Mouse (Mus musculus) hindbrain, postnatal 0 days (tissue): ENCODE measurements around the gene F12. TPM values are rescaled to one million over a fixed set of nuclear protein-coding genes. Genes with fewer than 3 reads are reported as not detected.
A peak's percentile ranks its signal among the peaks of the same experiment; 100 is the strongest.

ENCODE experiments used
- ATAC-seq: fragments of 200-750 bp; cut with Nextera tagmentation; 2 replicates; pipeline ENCODE4 v1.8.0; 2017; ENCODE audit warnings: mild to moderate bottlenecking, moderate TSS enrichment, moderate library complexity
- DNase-seq: peaks from one replicate; pipeline ENCODE4 v3.0.0-alpha.2; 2015; ENCODE audit warnings: low spot score
- H3K27ac ChIP-seq: fragments of 300-500 bp; sonication (generic); 2 replicates; pipeline ENCODE4 v1.5.1; 2014; ENCODE audit warnings: mild to moderate bottlenecking
- H3K27me3 ChIP-seq: fragments of 300-500 bp; sonication (generic); 2 replicates; pipeline ENCODE4 v1.6.1; 2014; ENCODE audit warnings: low read length, mixed read lengths; ENCODE audit not compliant: insufficient read depth
- H3K36me3 ChIP-seq: fragments of 300-500 bp; sonication (generic); 2 replicates; pipeline ENCODE4 v1.6.1; 2014; ENCODE audit warnings: low read length, mixed read lengths; ENCODE audit not compliant: insufficient read depth
- H3K4me1 ChIP-seq: fragments of 300-500 bp; sonication (generic); 2 replicates; pipeline ENCODE4 v1.6.1; 2014; ENCODE audit warnings: antibody characterized with exemption, low read length, mixed read lengths; ENCODE audit not compliant: insufficient read depth
- H3K4me2 ChIP-seq: fragments of 300-500 bp; sonication (generic); 2 replicates; pipeline ENCODE4 v1.6.1; 2014; ENCODE audit warnings: low read depth, mild to moderate bottlenecking, low read length, moderate library complexity, mixed read lengths
- H3K4me3 ChIP-seq: fragments of 300-500 bp; sonication (generic); 2 replicates; pipeline ENCODE4 v1.5.1; 2014; ENCODE audit warnings: low read length
- H3K9ac ChIP-seq: fragments of 300-500 bp; sonication (generic); replicated peaks from 2 replicates; pipeline ENCODE4 v1.6.1; 2014; ENCODE audit warnings: mild to moderate bottlenecking, low read length, moderate library complexity, mixed read lengths
- H3K9me3 ChIP-seq: fragments of 300-500 bp; sonication (generic); 2 replicates; pipeline ENCODE4 v1.6.1; 2016; ENCODE audit warnings: low read length, mixed read lengths
- CTCF ChIP-seq: IDR thresholded peaks from 2 replicates; pipeline ENCODE4 v1.5.1; 2016; ENCODE audit warnings: antibody characterized with exemption, control low read depth, low read depth
- WGBS: fragments of 180-500 bp; shearing (Covaris S2); extraction: QIAGEN DNeasy Blood & Tissue Kit; methylation state at CpG from one replicate; pipeline ENCODE4 v1.1.7; 2014; 5-methylcytosine and 5-hydroxymethylcytosine counted together
- polyA plus RNA-seq: library from polyadenylated mRNA; unstranded; fragments of >200 nt; fragmentation: Nextera tagmentation; extraction: Ambion mirVana; gene quantifications from 2 replicates; pipeline ENCODE4 v1.2.1, GENCODE M21; 2015
- total RNA-seq: library from RNA; depleted of rRNA; stranded (reverse); fragments of >200 nt; gene quantifications from 2 replicates; pipeline ENCODE4 v1.2.3, GENCODE M21; 2014

The F12 gene
- total and polyA plus RNA-seq, 2 experiments from 2014 or later, result 0.48 TPM; not detected in 1

GRCm38 (mm10) chr13:55375877-55376276 is 50.7 kb downstream of the F12 start:
- Histone ChIP-seq H3K36me3 (no peaks in the 10 kb centered on the region), H3K27ac (no peak overlapping the region), H3K4me3 (no peak overlapping the region), H3K4me1 (no peaks in the 10 kb centered on the region), H3K4me2 (no peak overlapping the region), H3K9me3 (no peaks in the 10 kb centered on the region), H3K9ac (no peak overlapping the region), H3K27me3 (peaks cover 20% of the 10 kb centered on the region)
- ATAC-seq, result no peak
- peak; percentile 23 for DNase-seq
- 34% methylated on average over 2 of the region's 2 CpGs for WGBS
- no peak for TF ChIP-seq CTCF

- WGBS, result 67% methylated on average over 6 of the region's 6 CpGs
Observed at GRCm38 (mm10) chr13:55374206-55374924, 52.2 kb downstream of the F12 start.

GRCm38 (mm10) chr13:55371740-55372139 is 54.9 kb downstream of the F12 start:
- H3K4me1 ChIP-seq, result no peaks in the 10 kb centered on the region
- no peak overlapping the region for H3K9ac ChIP-seq
- no peaks in the 10 kb centered on the region for H3K9me3 ChIP-seq
- no peak for TF ChIP-seq CTCF
- H3K4me2 ChIP-seq, result no peak overlapping the region
- DNase-seq (peak; percentile 14), ATAC-seq (no peak; the same call in none of the 2 replicates)
- WGBS, result 49% methylated on average over 5 of the region's 5 CpGs
- H3K4me3 ChIP-seq, result no peak overlapping the region
- no peak overlapping the region for H3K27ac ChIP-seq
- no peaks in the 10 kb centered on the region; the same call in 1 of the 2 replicates for H3K27me3 ChIP-seq
- H3K36me3 ChIP-seq, result no peaks in the 10 kb centered on the region

More at GRCm38 (mm10) chr13:55374206-55374924, 52.2 kb downstream of the F12 start:
- Histone ChIP-seq H3K4me1 (no peaks in the 10 kb centered on the region), H3K27ac (no peak overlapping the region), H3K27me3 (peaks cover 10% of the 10 kb centered on the region), H3K9me3 (no peaks in the 10 kb centered on the region), H3K4me2 (no peak overlapping the region), H3K4me3 (no peak overlapping the region), H3K36me3 (no peaks in the 10 kb centered on the region), H3K9ac (no peak overlapping the region)
- no peak for ATAC-seq
- no peak for TF ChIP-seq CTCF
- DNase-seq, result no peak

GRCm38 (mm10) chr13:55371007-55371681 is 55.4 kb downstream of the F12 start:
- H3K9me3 ChIP-seq, result no peaks in the 10 kb centered on the region
- H3K9ac ChIP-seq, result no peak overlapping the region
- 60% methylated on average over 8 of the region's 8 CpGs for WGBS
- no peak for TF ChIP-seq CTCF
- peak; percentile 27 for DNase-seq
- no peaks in the 10 kb centered on the region for H3K4me1 ChIP-seq
- no peak overlapping the region for H3K4me3 ChIP-seq
- H3K27ac ChIP-seq, result no peak overlapping the region
- H3K27me3 ChIP-seq, result no peaks in the 10 kb centered on the region; the same call in 1 of the 2 replicates
- peak; percentile 55; the same call in 1 of the 2 replicates for ATAC-seq
- H3K4me2 ChIP-seq, result no peak overlapping the region
- no peaks in the 10 kb centered on the region for H3K36me3 ChIP-seq

- ATAC-seq (no peak), DNase-seq (no peak)
- Histone ChIP-seq H3K36me3 (no peaks in the 10 kb centered on the region), H3K4me2 (no peak overlapping the region), H3K9ac (no peak overlapping the region), H3K27me3 (no peaks in the 10 kb centered on the region; the same call in 1 of the 2 replicates), H3K4me3 (no peak overlapping the region), H3K9me3 (no peaks in the 10 kb centered on the region), H3K27ac (no peak overlapping the region), H3K4me1 (no peaks in the 10 kb centered on the region)
- 68% methylated on average over 3 of the region's 3 CpGs for WGBS
- no peak for TF ChIP-seq CTCF
Observed at GRCm38 (mm10) chr13:55370234-55370633, 56.4 kb downstream of the F12 start.

- Histone ChIP-seq H3K36me3 (no peaks in the 10 kb centered on the region), H3K27me3 (no peaks in the 10 kb centered on the region; the same call in 1 of the 2 replicates), H3K27ac (no peak within 1 kb of the TSS), H3K9me3 (no peaks in the 10 kb centered on the region), H3K4me3 (no peak within 1 kb of the TSS), H3K4me1 (no peaks in the 10 kb centered on the region), H3K9ac (no peak within 1 kb of the TSS), H3K4me2 (no peak within 1 kb of the TSS)
- WGBS, result 62% methylated on average over 13 of the region's 13 CpGs
- DNase-seq, result no peak
- no peak for ATAC-seq
- no peak for TF ChIP-seq CTCF
Observed at GRCm38 (mm10) chr13:55369531-55370114, 57.0 kb downstream of the F12 start, which contains the start of gene Rgs14. Gene Rgs14, plus strand, starts transcription at chr13:55369732.
